Mouse (Mus musculus): Measurements from ENCODE around the gene Abcg1. TPM values are rescaled to one million over a fixed set of nuclear protein-coding genes. Genes with fewer than 3 reads are reported as not detected.

The Abcg1 gene
- polyA plus RNA-seq (2016; fragmentation: Nextera tagmentation; extraction: Ambion mirVana), result 5.8 and 9.0 TPM in 2 replicates

DNA sequence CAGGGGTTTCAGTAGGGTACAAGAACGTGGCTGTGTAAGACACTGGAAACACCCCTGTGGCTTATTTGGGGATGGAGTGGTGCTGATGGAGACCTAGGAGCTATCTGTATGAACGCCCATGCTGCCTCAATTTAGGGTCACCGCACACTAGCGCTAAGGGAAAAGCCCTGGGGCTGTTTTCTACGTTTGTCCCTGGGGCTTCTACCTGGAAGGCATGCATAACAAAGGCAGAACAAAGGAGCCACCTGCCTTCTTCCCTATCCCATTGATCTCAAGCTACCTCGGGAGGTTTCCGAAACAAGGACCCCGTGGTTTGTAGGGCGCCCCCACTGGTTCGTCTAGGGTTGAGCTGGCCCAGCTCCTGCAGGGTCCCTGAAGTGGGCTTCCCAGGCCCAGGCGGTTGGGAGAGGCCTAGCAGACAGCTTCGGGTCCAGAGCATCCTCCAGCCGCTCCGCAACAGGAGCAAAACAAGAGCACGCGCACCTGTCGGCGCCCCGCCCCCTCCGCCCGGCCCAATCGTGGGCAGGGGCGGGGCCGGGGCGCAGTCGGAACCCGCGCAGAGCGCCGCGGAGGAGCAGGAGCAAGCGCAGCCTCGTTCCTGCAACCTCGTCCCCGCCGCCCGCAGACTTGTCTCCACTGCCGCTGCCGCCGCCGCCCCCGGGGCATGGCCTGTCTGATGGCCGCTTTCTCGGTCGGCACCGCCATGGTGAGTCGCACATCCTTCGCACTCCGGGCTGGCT, at the start of gene Abcg1:
Gene Abcg1, plus strand, starts transcription at position 525 of the 740 bp plus-strand sequence.
- Histone ChIP-seq H3K4me1 (peaks cover 52% of the 10 kb centered on the region), H3K27ac (replicated peaks) (peak within 1 kb of the TSS; percentile 78), H3K9me3 (replicated peaks) (peaks cover 16% of the 10 kb centered on the region), H3K36me3 (no peaks in the 10 kb centered on the region), H3K4me3 (peak within 1 kb of the TSS; percentile 67), H3K27me3 (ENCODE audit: low read depth, poor library complexity, severe bottlenecking) (peaks cover 59% of the 10 kb centered on the region)
- peak; percentile 64 for DNase-seq (ENCODE audit: low spot score)
- under 1% methylated on average over 49 of the region's 49 CpGs for WGBS

DNA sequence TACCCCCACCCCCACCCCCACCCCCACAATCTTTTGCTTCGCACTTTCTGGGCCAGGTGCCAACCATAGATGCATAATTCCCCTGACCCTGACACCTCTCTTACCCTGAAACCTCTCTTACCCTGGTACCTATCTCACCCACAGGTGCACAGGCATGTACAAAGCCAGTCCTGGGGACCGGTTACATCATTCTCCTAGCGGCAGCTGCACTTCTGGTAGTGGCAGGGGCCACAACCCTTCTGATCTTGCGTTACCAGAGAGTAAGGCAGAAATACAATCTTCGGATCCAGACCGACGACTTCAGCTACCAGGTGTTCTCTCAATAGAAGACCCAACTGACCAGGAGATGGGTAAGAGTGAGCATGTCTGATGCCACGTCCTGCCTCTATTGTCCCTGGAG, 49.1 kb upstream of the Abcg1 start:
- Histone ChIP-seq H3K4me1 (no peaks in the 10 kb centered on the region), H3K4me3 (no peak overlapping the region), H3K36me3 (no peaks in the 10 kb centered on the region), H3K9me3 (replicated peaks) (no peaks in the 10 kb centered on the region), H3K27ac (replicated peaks) (no peak overlapping the region), H3K27me3 (ENCODE audit: low read depth, poor library complexity, severe bottlenecking) (no peaks in the 10 kb centered on the region)
- WGBS, result 91% methylated on average over 8 of the region's 8 CpGs
- DNase-seq (ENCODE audit: low spot score), result no peak

DNA sequence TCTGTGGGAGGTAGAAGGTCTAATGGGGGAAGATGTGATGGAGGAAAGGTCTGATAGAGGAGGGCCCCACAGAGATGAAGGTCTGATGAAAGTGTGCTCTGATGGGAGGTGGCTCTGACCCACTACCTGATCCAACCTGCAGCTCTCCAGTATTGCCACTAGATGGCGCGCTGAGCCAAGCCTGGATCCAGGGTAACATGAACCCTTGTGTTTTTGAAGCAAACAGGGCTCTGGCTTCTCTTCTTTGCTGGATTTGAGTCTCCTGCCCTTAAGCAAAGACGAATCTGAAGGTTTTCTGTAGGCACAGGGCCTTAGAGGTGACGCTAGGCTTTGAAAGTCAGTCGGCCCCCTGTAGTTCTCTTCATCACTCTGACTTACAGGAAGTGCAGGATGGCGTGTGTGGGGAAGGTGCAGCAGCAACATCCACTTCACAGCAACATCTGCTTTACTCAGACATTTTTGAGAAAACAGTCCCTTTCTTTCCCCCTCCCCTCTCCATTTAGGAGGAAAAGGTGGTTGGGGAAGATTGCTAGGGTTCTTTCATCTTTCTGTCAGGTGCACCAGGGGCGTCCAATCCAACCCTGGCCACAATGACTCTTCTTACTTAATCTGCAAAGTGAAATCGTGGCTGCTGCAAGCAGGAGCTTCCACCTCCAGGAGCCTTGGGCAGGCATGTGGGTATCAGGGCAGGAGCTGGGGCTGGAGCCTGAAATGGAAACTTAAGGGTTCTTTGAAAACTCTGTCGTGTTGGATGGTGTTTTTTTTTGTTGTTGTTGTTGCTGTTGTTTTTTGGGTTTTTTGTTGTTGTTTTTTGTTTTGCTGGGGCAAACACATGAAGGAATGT, 45.7 kb upstream of the Abcg1 start:
- no peaks in the 10 kb centered on the region for H3K27me3 ChIP-seq (ENCODE audit: low read depth, poor library complexity, severe bottlenecking)
- peak; percentile 68 for DNase-seq (ENCODE audit: low spot score)
- H3K9me3 ChIP-seq (replicated peaks), result no peaks in the 10 kb centered on the region
- no peaks in the 10 kb centered on the region for H3K36me3 ChIP-seq
- no peak overlapping the region for H3K4me3 ChIP-seq
- 44% methylated on average over 9 of the region's 9 CpGs for WGBS
- no peaks in the 10 kb centered on the region for H3K4me1 ChIP-seq
- no peak overlapping the region for H3K27ac ChIP-seq (replicated peaks)

DNA sequence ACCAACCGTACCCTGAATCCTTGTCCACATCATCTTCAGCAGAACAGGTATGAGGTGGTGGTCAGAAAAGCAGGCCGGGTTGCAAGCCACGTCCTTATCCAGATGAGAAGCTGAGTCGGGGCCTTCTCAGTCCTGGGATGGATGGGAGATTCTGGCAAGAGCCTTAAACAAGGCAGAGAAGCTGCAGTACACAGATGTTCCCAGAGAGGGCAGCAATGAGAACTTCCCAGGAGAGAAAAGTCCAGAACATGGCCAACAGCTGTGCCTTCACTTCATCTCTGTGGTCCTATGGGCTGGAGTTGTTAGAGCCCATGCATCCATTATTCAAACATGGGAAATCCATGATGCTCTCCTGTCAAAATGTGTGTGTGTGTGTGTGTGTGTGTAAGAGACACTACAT, 39.2 kb upstream of the Abcg1 start:
- H3K9me3 ChIP-seq (replicated peaks), result no peaks in the 10 kb centered on the region; the same call in 1 of the 2 replicates
- 77% methylated on average over 4 of the region's 4 CpGs for WGBS
- H3K4me3 ChIP-seq, result no peak overlapping the region
- DNase-seq (ENCODE audit: low spot score), result peak; percentile 61
- no peaks in the 10 kb centered on the region for H3K36me3 ChIP-seq
- H3K4me1 ChIP-seq, result peaks cover 5% of the 10 kb centered on the region; the same call in 1 of the 2 replicates
- H3K27me3 ChIP-seq (ENCODE audit: low read depth, poor library complexity, severe bottlenecking), result no peaks in the 10 kb centered on the region
- H3K27ac ChIP-seq (replicated peaks), result no peak overlapping the region

DNA sequence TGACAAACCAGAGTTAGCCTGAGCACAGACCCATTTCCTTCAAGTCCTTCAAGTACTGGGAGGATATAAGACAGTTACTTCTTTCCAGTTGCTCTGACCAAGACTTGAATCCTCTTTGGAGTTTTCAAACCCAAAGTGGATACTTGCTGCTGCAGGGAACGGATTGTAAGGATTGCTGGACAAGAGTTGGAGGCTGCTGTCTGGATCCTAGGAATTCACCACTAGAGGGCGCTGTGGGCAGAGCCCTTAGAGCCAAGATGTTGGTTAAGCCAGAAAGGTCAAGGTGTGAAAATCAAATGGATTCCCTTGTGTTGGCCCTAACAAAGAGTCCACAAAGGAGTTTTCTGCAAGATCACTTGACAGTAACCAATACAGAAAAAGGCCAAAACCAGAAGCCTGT, 38.0 kb upstream of the Abcg1 start:
- H3K36me3 ChIP-seq, result no peaks in the 10 kb centered on the region

DNA sequence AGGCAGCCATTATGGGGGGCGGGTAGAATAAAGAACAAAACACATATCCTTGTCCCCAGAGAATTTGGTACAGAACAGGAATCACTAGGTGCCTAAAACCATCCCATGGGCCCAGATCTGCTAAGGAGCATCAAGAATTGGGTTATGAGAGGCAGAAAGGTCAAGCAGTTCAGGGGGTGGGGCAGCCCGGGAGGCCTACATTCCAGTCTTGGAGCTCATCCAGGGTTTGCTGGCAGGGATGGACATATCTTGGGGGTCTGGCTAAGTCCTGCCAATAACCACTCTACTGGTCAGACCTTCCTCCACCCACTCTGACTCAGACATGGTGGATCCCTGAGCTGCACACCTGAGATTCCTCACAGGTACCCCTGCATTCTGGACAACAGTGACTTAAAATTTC, 37.4 kb upstream of the Abcg1 start:
- no peak for DNase-seq (ENCODE audit: low spot score)
- no peaks in the 10 kb centered on the region for H3K36me3 ChIP-seq
- no peak overlapping the region for H3K4me3 ChIP-seq
- no peaks in the 10 kb centered on the region for H3K27me3 ChIP-seq (ENCODE audit: low read depth, poor library complexity, severe bottlenecking)
- H3K9me3 ChIP-seq (replicated peaks), result no peaks in the 10 kb centered on the region; the same call in 1 of the 2 replicates
- no peak overlapping the region for H3K27ac ChIP-seq (replicated peaks)
- WGBS, result 86% methylated on average over 2 of the region's 2 CpGs
- H3K4me1 ChIP-seq, result peaks cover 5% of the 10 kb centered on the region; the same call in 1 of the 2 replicates

More for the DNA sequence above, 38.0 kb upstream of the Abcg1 start:
- H3K27ac ChIP-seq (replicated peaks), result no peak overlapping the region
- DNase-seq (ENCODE audit: low spot score), result peak; percentile 64
- no peaks in the 10 kb centered on the region; the same call in 1 of the 2 replicates for H3K9me3 ChIP-seq (replicated peaks)
- H3K4me1 ChIP-seq, result peaks cover 5% of the 10 kb centered on the region; the same call in 1 of the 2 replicates
- no peak overlapping the region for H3K4me3 ChIP-seq
- WGBS, result 5% methylated on average over 2 of the region's 2 CpGs
- no peaks in the 10 kb centered on the region for H3K27me3 ChIP-seq (ENCODE audit: low read depth, poor library complexity, severe bottlenecking)

DNA sequence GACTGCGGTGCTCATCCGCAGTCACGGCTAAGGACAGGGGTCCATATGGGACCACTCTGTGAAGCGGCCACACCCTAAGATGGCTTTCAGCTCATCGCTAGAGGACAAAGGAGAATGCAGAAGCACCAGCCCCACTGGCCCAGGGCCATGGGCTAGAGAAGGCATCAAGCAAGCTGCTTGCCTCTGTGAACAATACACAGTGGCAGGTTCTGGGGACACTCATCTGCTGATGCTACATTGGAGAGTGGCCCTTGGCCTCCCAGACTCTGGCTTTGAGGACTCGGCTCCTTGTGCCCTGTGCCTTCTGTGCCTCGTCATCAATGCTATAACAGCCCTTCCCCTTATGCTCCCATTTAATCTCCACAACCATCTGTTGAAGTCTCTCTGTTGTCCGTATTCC, 36.2 kb upstream of the Abcg1 start:
- Histone ChIP-seq H3K4me3 (no peak overlapping the region), H3K27me3 (ENCODE audit: low read depth, poor library complexity, severe bottlenecking) (no peaks in the 10 kb centered on the region), H3K36me3 (no peaks in the 10 kb centered on the region), H3K9me3 (replicated peaks) (no peaks in the 10 kb centered on the region; the same call in 1 of the 2 replicates), H3K27ac (replicated peaks) (peak overlapping the region; percentile 49; the same call in 1 of the 2 replicates), H3K4me1 (peaks cover 5% of the 10 kb centered on the region; the same call in 1 of the 2 replicates)
- no peak for DNase-seq (ENCODE audit: low spot score)
- WGBS, result 87% methylated on average over 8 of the region's 8 CpGs

DNA sequence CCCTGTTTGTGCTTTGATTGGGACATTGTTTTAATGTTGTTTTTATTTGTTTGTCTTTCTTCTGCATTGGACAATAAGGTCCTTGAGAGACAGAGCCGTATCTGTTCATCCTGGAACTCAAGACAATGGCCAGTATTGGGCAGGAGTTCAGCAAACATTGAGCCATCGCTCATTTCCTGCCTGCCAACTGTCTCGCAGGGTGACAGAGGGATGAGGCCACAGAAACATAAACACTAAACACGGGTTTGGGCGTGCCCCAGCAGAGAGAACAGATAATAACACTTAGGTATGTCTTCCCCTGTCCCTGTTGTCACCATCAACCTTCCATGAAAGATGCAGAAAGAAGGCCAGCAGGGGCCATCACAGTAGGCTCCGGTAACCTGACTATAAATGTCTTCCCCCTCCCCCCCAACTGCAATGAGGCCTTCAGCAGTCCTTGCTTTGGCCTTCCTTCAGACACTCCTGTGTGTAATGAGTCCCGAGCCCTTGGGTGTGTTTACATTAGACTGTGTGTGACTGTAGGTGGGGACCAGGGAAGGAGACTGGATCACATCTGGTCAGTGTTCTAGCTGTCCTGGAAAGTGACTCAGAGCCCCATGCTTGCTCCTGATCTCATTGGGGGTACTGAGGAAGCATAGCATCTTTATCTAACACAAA, 33.2 kb upstream of the Abcg1 start:
- DNase-seq (ENCODE audit: low spot score), result no peak
- no peaks in the 10 kb centered on the region for H3K27me3 ChIP-seq (ENCODE audit: low read depth, poor library complexity, severe bottlenecking)
- H3K36me3 ChIP-seq, result no peaks in the 10 kb centered on the region
- no peak overlapping the region for H3K4me3 ChIP-seq
- no peaks in the 10 kb centered on the region for H3K9me3 ChIP-seq (replicated peaks)
- WGBS, result 83% methylated on average over 7 of the region's 7 CpGs
- H3K27ac ChIP-seq (replicated peaks), result no peak overlapping the region
- peaks cover 5% of the 10 kb centered on the region; the same call in 1 of the 2 replicates for H3K4me1 ChIP-seq

DNA sequence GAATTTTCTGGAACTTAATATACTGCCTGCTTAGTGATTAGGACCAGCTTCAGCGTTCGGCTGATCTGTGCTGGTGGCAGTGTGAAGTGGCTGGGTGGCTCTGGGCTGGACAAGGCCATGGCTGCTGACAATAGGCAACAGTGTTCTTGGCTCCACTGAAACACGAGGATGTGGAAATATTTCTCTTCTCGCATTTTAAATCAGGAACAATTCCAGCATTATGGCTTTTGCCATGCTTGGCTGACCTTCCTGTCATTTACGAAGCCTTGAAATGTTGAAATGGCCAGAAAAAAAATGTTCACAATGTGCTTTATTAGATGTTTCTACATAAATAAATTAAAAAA, 32.7 kb upstream of the Abcg1 start:
- no peak for DNase-seq (ENCODE audit: low spot score)
- Histone ChIP-seq H3K4me3 (no peak overlapping the region), H3K4me1 (peaks cover 5% of the 10 kb centered on the region; the same call in 1 of the 2 replicates), H3K27me3 (ENCODE audit: low read depth, poor library complexity, severe bottlenecking) (no peaks in the 10 kb centered on the region), H3K9me3 (replicated peaks) (no peaks in the 10 kb centered on the region), H3K36me3 (no peaks in the 10 kb centered on the region), H3K27ac (replicated peaks) (no peak overlapping the region)
- 84% methylated on average over 5 of the region's 5 CpGs for WGBS

DNA sequence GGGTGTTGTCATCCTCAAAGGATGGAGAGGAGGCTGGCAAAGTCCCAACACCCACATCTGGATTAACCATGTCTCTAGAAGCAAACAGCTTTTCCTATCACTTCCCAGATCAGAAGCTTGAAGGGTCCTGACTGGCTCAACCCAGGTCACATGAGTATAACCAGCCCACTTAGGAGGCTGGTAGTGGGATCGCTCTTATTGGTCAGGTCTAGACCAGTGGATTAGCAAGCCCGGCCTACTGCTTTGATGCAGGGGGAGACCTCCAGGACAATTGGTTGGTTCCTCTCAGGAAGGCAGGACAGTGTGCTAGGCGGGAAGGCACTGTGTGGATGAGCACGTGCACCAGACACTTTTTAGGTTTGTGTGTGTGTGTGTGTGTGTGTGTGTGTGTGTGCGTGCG, 30.5 kb upstream of the Abcg1 start:
- DNase-seq (ENCODE audit: low spot score), result no peak
- no peaks in the 10 kb centered on the region for H3K4me1 ChIP-seq
- 89% methylated on average over 6 of the region's 6 CpGs for WGBS
- H3K4me3 ChIP-seq, result no peak overlapping the region
- peaks cover 1% of the 10 kb centered on the region; the same call in 1 of the 2 replicates for H3K9me3 ChIP-seq (replicated peaks)
- no peaks in the 10 kb centered on the region for H3K27me3 ChIP-seq (ENCODE audit: low read depth, poor library complexity, severe bottlenecking)
- H3K27ac ChIP-seq (replicated peaks), result no peak overlapping the region
- H3K36me3 ChIP-seq, result no peaks in the 10 kb centered on the region

DNA sequence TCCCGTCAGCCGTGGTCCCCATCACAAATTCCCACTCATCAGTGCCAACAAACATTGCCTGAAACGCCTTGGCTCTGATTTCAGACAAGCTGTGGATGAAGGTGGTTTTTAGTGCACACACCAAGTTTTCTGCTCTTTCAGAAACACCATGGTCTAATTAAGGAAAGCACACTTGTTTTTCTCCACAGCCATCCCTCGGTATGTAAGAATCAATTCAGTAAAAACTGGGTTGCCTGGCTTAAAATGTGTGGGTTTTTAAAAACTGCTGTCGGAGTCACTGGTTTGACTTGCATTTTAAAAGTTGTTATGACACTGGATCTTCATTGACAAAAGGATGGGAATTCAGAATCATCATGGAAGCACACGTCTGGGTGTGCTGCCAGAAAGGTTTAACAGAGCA, 29.8 kb upstream of the Abcg1 start:
- Histone ChIP-seq H3K27ac (replicated peaks) (no peak overlapping the region), H3K9me3 (replicated peaks) (peaks cover 6% of the 10 kb centered on the region; the same call in 1 of the 2 replicates), H3K36me3 (no peaks in the 10 kb centered on the region), H3K4me1 (no peaks in the 10 kb centered on the region), H3K27me3 (ENCODE audit: low read depth, poor library complexity, severe bottlenecking) (no peaks in the 10 kb centered on the region), H3K4me3 (no peak overlapping the region)
- DNase-seq (ENCODE audit: low spot score), result no peak
- WGBS, result 91% methylated on average over 6 of the region's 6 CpGs

DNA sequence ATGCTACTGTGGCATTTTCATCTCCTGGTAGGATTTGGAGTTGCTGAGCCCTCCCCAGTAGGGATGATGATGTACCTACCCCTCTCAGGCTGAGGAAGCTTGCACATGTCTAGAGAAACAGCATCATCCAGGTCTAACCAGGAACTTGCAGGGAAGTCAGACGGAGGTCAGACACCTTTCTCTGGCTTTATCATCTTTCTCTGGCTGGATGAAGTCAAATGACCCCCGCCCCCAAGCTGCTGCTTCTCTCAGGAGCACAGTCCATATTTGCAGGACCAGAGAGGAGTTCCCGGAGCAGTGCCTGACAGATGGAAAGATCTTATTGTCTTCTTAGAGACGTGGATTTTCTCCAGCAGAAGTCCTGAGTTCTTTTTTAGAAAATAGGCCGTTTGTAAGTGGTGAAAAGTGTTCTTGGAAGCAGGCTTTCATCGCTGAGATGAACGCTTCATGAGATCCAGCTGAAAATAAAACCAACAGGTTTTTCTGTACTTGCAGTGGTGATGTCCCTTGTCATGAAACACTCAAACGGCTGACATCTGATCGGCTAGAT, 28.6 kb upstream of the Abcg1 start:
- Histone ChIP-seq H3K36me3 (no peaks in the 10 kb centered on the region), H3K9me3 (replicated peaks) (peaks cover 6% of the 10 kb centered on the region; the same call in 1 of the 2 replicates), H3K4me1 (peaks cover 7% of the 10 kb centered on the region), H3K27me3 (ENCODE audit: low read depth, poor library complexity, severe bottlenecking) (no peaks in the 10 kb centered on the region), H3K27ac (replicated peaks) (no peak overlapping the region), H3K4me3 (no peak overlapping the region)
- DNase-seq (ENCODE audit: low spot score), result no peak
- 86% methylated on average over 9 of the region's 9 CpGs for WGBS
